Mouse (Mus musculus) midbrain, embryonic 11.5 days (tissue): ENCODE results near the gene Mfsd12. TPM values are rescaled to one million over a fixed set of nuclear protein-coding genes. Genes with fewer than 3 reads are reported as not detected.

ENCODE experiments used
- ATAC-seq: fragments of 200-750 bp; cut with Nextera tagmentation; 2 replicates; pipeline ENCODE4 v1.8.0; 2017; ENCODE audit warnings: moderate TSS enrichment, moderate library complexity; ENCODE audit not compliant: low FRiP score
- DNase-seq: peaks from one replicate; pipeline ENCODE4 v3.0.0; 2015; ENCODE audit warnings: low spot score; ENCODE audit errors: missing footprints
- H3K27ac ChIP-seq: fragments of 300-500 bp; sonication (generic); 2 replicates; pipeline ENCODE4 v1.5.1; 2014; ENCODE audit warnings: low read depth, low read length
- H3K27me3 ChIP-seq: fragments of 300-500 bp; sonication (generic); 2 replicates; pipeline ENCODE4 v1.6.1; 2014; ENCODE audit warnings: mild to moderate bottlenecking, low read length, moderate library complexity, mixed read lengths; ENCODE audit not compliant: control insufficient read depth, insufficient read depth
- H3K36me3 ChIP-seq: fragments of 300-500 bp; sonication (generic); 2 replicates; pipeline ENCODE4 v1.6.1; 2014; ENCODE audit warnings: mild to moderate bottlenecking, low read length, moderate library complexity, mixed read lengths; ENCODE audit not compliant: control insufficient read depth, insufficient read depth
- H3K4me1 ChIP-seq: fragments of 300-500 bp; sonication (generic); 2 replicates; pipeline ENCODE4 v1.6.1; 2014; ENCODE audit warnings: low read length; ENCODE audit not compliant: control insufficient read depth, insufficient read depth
- H3K4me2 ChIP-seq: fragments of 300-500 bp; sonication (generic); 2 replicates; pipeline ENCODE4 v1.6.1; 2014; ENCODE audit warnings: mild to moderate bottlenecking, moderate library complexity
- H3K4me3 ChIP-seq: fragments of 300-500 bp; sonication (generic); 2 replicates; pipeline ENCODE4 v1.5.1; 2014; ENCODE audit warnings: low read depth, low read length
- H3K9ac ChIP-seq: fragments of 300-500 bp; sonication (generic); 2 replicates; pipeline ENCODE4 v1.6.1; 2014; ENCODE audit warnings: low read length
- H3K9me3 ChIP-seq: fragments of 300-500 bp; sonication (generic); 2 replicates; pipeline ENCODE4 v1.6.1; 2016; ENCODE audit warnings: low read length; ENCODE audit not compliant: control insufficient read depth
- WGBS: fragments of 180-500 bp; shearing (Covaris S2); extraction: QIAGEN DNeasy Blood & Tissue Kit; methylation state at CpG from one replicate; pipeline ENCODE4 v1.1.7; 2014; 5-methylcytosine and 5-hydroxymethylcytosine counted together
- polyA plus RNA-seq: library from polyadenylated mRNA; unstranded; fragments of >200 nt; fragmentation: Nextera tagmentation; extraction: Ambion mirVana; gene quantifications from 2 replicates; pipeline ENCODE4 v1.2.1, GENCODE M21; 2014

Gene Mfsd12
- polyA plus RNA-seq, result 2.8 and 4.4 TPM in 2 replicates

- Histone ChIP-seq H3K36me3 (no peaks in the 10 kb centered on the region), H3K9ac (peak within 1 kb of the TSS; percentile 78), H3K4me3 (peak within 1 kb of the TSS; percentile 65), H3K4me1 (peaks cover 25% of the 10 kb centered on the region), H3K4me2 (peak within 1 kb of the TSS; percentile 96), H3K27me3 (no peaks in the 10 kb centered on the region), H3K9me3 (no peaks in the 10 kb centered on the region), H3K27ac (no peak within 1 kb of the TSS)
- DNase-seq (peak; percentile 98), ATAC-seq (peak; percentile 92)
- WGBS, result 2% methylated on average over 79 of the region's 79 CpGs
These were observed at the start of gene Mfsd12 for GRCm38 (mm10) chr10:81356991-81357844. TSS of gene Mfsd12 (plus strand) at chr10:81357491.

- Histone ChIP-seq H3K27ac (no peak overlapping the region), H3K4me3 (no peak overlapping the region), H3K9me3 (no peaks in the 10 kb centered on the region), H3K4me1 (peaks cover 1% of the 10 kb centered on the region; the same call in 1 of the 2 replicates), H3K4me2 (no peak overlapping the region), H3K9ac (no peak overlapping the region), H3K27me3 (no peaks in the 10 kb centered on the region), H3K36me3 (peaks cover 34% of the 10 kb centered on the region)
- 91% methylated on average over 5 of the region's 5 CpGs for WGBS
- DNase-seq (no peak), ATAC-seq (no peak)
These were observed 47.7 kb upstream of the Mfsd12 start for GRCm38 (mm10) chr10:81309571-81309970.

- Histone ChIP-seq H3K4me3 (no peak overlapping the region), H3K27me3 (no peaks in the 10 kb centered on the region; the same call in 1 of the 2 replicates)
These were observed 43.7 kb upstream of the Mfsd12 start for GRCm38 (mm10) chr10:81313581-81313980.

GRCm38 (mm10) chr10:81314201-81314600 lies 43.1 kb upstream of the Mfsd12 start:
- 84% methylated on average over 7 of the region's 7 CpGs for WGBS
- Histone ChIP-seq H3K9ac (no peak overlapping the region), H3K27me3 (no peaks in the 10 kb centered on the region; the same call in 1 of the 2 replicates), H3K27ac (no peak overlapping the region), H3K4me2 (no peak overlapping the region), H3K36me3 (peaks cover 20% of the 10 kb centered on the region), H3K9me3 (no peaks in the 10 kb centered on the region), H3K4me1 (peaks cover 13% of the 10 kb centered on the region), H3K4me3 (no peak overlapping the region)
- DNase-seq, result no peak
- no peak for ATAC-seq

More at GRCm38 (mm10) chr10:81313581-81313980, 43.7 kb upstream of the Mfsd12 start:
- 93% methylated on average over 13 of the region's 13 CpGs for WGBS
- no peak overlapping the region for H3K4me2 ChIP-seq
- peaks cover 11% of the 10 kb centered on the region for H3K4me1 ChIP-seq
- H3K9ac ChIP-seq, result no peak overlapping the region
- no peaks in the 10 kb centered on the region for H3K9me3 ChIP-seq
- ATAC-seq (no peak), DNase-seq (no peak)
- no peak overlapping the region for H3K27ac ChIP-seq
- peaks cover 26% of the 10 kb centered on the region for H3K36me3 ChIP-seq

- Histone ChIP-seq H3K27ac (no peak overlapping the region), H3K27me3 (no peaks in the 10 kb centered on the region; the same call in 1 of the 2 replicates), H3K4me3 (no peak overlapping the region), H3K9ac (no peak overlapping the region), H3K9me3 (no peaks in the 10 kb centered on the region), H3K4me1 (peaks cover 21% of the 10 kb centered on the region), H3K4me2 (no peak overlapping the region), H3K36me3 (peaks cover 17% of the 10 kb centered on the region)
- WGBS, result 94% methylated on average over 16 of the region's 16 CpGs
- no peak for ATAC-seq
- DNase-seq, result no peak
These were observed 41.7 kb upstream of the Mfsd12 start for GRCm38 (mm10) chr10:81315587-81315986.

- Histone ChIP-seq H3K27ac (no peak overlapping the region), H3K4me3 (no peak overlapping the region), H3K9me3 (no peaks in the 10 kb centered on the region), H3K36me3 (peaks cover 15% of the 10 kb centered on the region), H3K4me1 (peaks cover 22% of the 10 kb centered on the region), H3K4me2 (peak overlapping the region; percentile 15; the same call in 1 of the 2 replicates), H3K27me3 (no peaks in the 10 kb centered on the region; the same call in 1 of the 2 replicates), H3K9ac (peak overlapping the region; percentile 40)
- WGBS, result 37% methylated on average over 16 of the region's 16 CpGs
- no peak for DNase-seq
- ATAC-seq, result no peak
These were observed 40.8 kb upstream of the Mfsd12 start for GRCm38 (mm10) chr10:81316338-81317060.

GRCm38 (mm10) chr10:81317273-81317672 lies 40.0 kb upstream of the Mfsd12 start:
- H3K9ac ChIP-seq, result no peak overlapping the region; the same call in 1 of the 2 replicates
- 0 out of 2 replicates have a peak overlapping the region, but pooled peaks have one; percentile 15 for H3K4me2 ChIP-seq
- H3K27me3 ChIP-seq, result no peaks in the 10 kb centered on the region; the same call in 1 of the 2 replicates
- no peak overlapping the region for H3K4me3 ChIP-seq
- ATAC-seq (no peak), DNase-seq (no peak)
- H3K36me3 ChIP-seq, result peaks cover 9% of the 10 kb centered on the region
- peaks cover 29% of the 10 kb centered on the region for H3K4me1 ChIP-seq
- no peaks in the 10 kb centered on the region for H3K9me3 ChIP-seq
- WGBS, result 6% methylated on average over 19 of the region's 20 CpGs
- no peak overlapping the region for H3K27ac ChIP-seq

- Histone ChIP-seq H3K9me3 (no peaks in the 10 kb centered on the region), H3K27me3 (no peaks in the 10 kb centered on the region; the same call in 1 of the 2 replicates), H3K36me3 (peaks cover 17% of the 10 kb centered on the region), H3K4me2 (no peak overlapping the region), H3K9ac (no peak overlapping the region), H3K4me1 (peaks cover 29% of the 10 kb centered on the region), H3K27ac (no peak overlapping the region), H3K4me3 (no peak overlapping the region)
- no peak for ATAC-seq
- no peak for DNase-seq
- WGBS, result 94% methylated on average over 13 of the region's 13 CpGs
These were observed 38.5 kb upstream of the Mfsd12 start for GRCm38 (mm10) chr10:81318589-81319329.
